Comparison of ENCODE assay signal across 16 mouse cellular contexts in genomic region chr13:7451434-7452002, GRCm38 (mm10).
DNase-seq lines count a peak whose midpoint lies in the region; ATAC-seq and TF ChIP-seq lines count a peak whose summit lies in the region.
"Had no signal": no experiment of that assay in that cellular context is flagged by ENCODE, and none has a peak within 500 bp of the region (broad histone marks: within the 10 kb centered on the region; RNA-seq: fewer than 3 reads in every experiment).

No protein-coding gene starts in this region.

- DNase-seq in hindbrain, embryonic 10.5 days (ENCODE audit: low spot score) = peak; percentile 12
- DNase-seq in R1 (ENCODE audit: low read depth, low spot score) = peak; percentile 53
- DNase-seq in embryo, embryonic 9.5 days (ENCODE audit: extremely low spot score) = peak; percentile 15
- DNase-seq in lung, postnatal 36 days = peak; percentile 9
- DNase-seq in midbrain, postnatal 0 days (ENCODE audit: low spot score) = no peak
- DNase-seq: cerebellum, adult 9-11 months; gastrocnemius, postnatal 14 days; kidney, adult 8-10 months; retina, postnatal 1 day had no signal

- no peak overlapping the region for H3K27ac ChIP-seq in hindbrain, embryonic 10.5 days
- H3K27ac ChIP-seq in hindbrain, embryonic 13.5 days = no peak overlapping the region
- no peak overlapping the region for H3K27ac ChIP-seq in midbrain, postnatal 0 days (ENCODE audit: low read depth, low read length)
- H3K27ac ChIP-seq in forebrain, embryonic 12.5 days = no peak overlapping the region
- H3K27ac ChIP-seq: embryonic facial prominence, embryonic 13.5 days; heart, embryonic 10.5 days; limb, embryonic 15.5 days; midbrain, embryonic 10.5 days had no signal

- 12% methylated on average over 2 of the region's 2 CpGs for WGBS in hindbrain, embryonic 10.5 days
- WGBS in hindbrain, embryonic 13.5 days = 13% methylated on average over 2 of the region's 2 CpGs
- 36% methylated on average over 2 of the region's 2 CpGs for WGBS in midbrain, postnatal 0 days
- WGBS in forebrain, embryonic 12.5 days = 9% methylated on average over 2 of the region's 2 CpGs

- H3K9me3 ChIP-seq in hindbrain, embryonic 10.5 days = peaks cover 8% of the 10 kb centered on the region; the same call in 1 of the 2 replicates
- no peaks in the 10 kb centered on the region for H3K9me3 ChIP-seq in hindbrain, embryonic 13.5 days
- no peaks in the 10 kb centered on the region for H3K9me3 ChIP-seq in midbrain, postnatal 0 days (ENCODE audit: low read length)
- no peaks in the 10 kb centered on the region for H3K9me3 ChIP-seq in forebrain, embryonic 12.5 days
- H3K9me3 ChIP-seq: embryonic facial prominence, embryonic 13.5 days; heart, embryonic 10.5 days; limb, embryonic 15.5 days; midbrain, embryonic 10.5 days had no signal

- H3K36me3 ChIP-seq in hindbrain, embryonic 10.5 days = no peaks in the 10 kb centered on the region
- no peaks in the 10 kb centered on the region for H3K36me3 ChIP-seq in hindbrain, embryonic 13.5 days
- no peaks in the 10 kb centered on the region for H3K36me3 ChIP-seq in midbrain, postnatal 0 days (ENCODE audit: insufficient read depth, low read length)
- no peaks in the 10 kb centered on the region for H3K36me3 ChIP-seq in forebrain, embryonic 12.5 days (replicated peaks)
- H3K36me3 ChIP-seq: embryonic facial prominence, embryonic 13.5 days; heart, embryonic 10.5 days; limb, embryonic 15.5 days; midbrain, embryonic 10.5 days had no signal

- H3K4me2 ChIP-seq in hindbrain, embryonic 13.5 days = no peak overlapping the region
- H3K4me2 ChIP-seq in midbrain, postnatal 0 days (ENCODE audit: low read depth, low read length, poor library complexity, severe bottlenecking) = no peak overlapping the region
- no peak overlapping the region for H3K4me2 ChIP-seq in forebrain, embryonic 12.5 days
- H3K4me2 ChIP-seq: embryonic facial prominence, embryonic 13.5 days; limb, embryonic 15.5 days had no signal

- no peak for ATAC-seq in hindbrain, embryonic 13.5 days (ENCODE audit: low FRiP score)
- no peak for ATAC-seq in midbrain, postnatal 0 days (ENCODE audit: low FRiP score)
- ATAC-seq in forebrain, embryonic 12.5 days (ENCODE audit: low FRiP score) = no peak

- H3K27me3 ChIP-seq in hindbrain, embryonic 10.5 days (ENCODE audit: insufficient read depth, poor library complexity, severe bottlenecking) = no peaks in the 10 kb centered on the region
- H3K27me3 ChIP-seq in hindbrain, embryonic 13.5 days = no peaks in the 10 kb centered on the region
- no peaks in the 10 kb centered on the region for H3K27me3 ChIP-seq in midbrain, postnatal 0 days (ENCODE audit: insufficient read depth, low read length)
- no peaks in the 10 kb centered on the region for H3K27me3 ChIP-seq in forebrain, embryonic 12.5 days
- H3K27me3 ChIP-seq: embryonic facial prominence, embryonic 13.5 days; limb, embryonic 15.5 days had no signal

- no peaks in the 10 kb centered on the region for H3K4me1 ChIP-seq in hindbrain, embryonic 10.5 days (replicated peaks)
- H3K4me1 ChIP-seq in hindbrain, embryonic 13.5 days (replicated peaks) = no peaks in the 10 kb centered on the region
- H3K4me1 ChIP-seq in midbrain, postnatal 0 days (ENCODE audit: insufficient read depth, low read length) = no peaks in the 10 kb centered on the region
- no peaks in the 10 kb centered on the region for H3K4me1 ChIP-seq in forebrain, embryonic 12.5 days
- H3K4me1 ChIP-seq: embryonic facial prominence, embryonic 13.5 days; heart, embryonic 10.5 days; limb, embryonic 15.5 days had no signal

- no peak for TF ChIP-seq CTCF in midbrain, postnatal 0 days (IDR thresholded peaks at IDR 0.05)

- no peak overlapping the region for H3K9ac ChIP-seq in hindbrain, embryonic 13.5 days
- H3K9ac ChIP-seq in midbrain, postnatal 0 days (replicated peaks; ENCODE audit: low read length, poor library complexity, severe bottlenecking) = no peak overlapping the region
- H3K9ac ChIP-seq in forebrain, embryonic 12.5 days = no peak overlapping the region
- H3K9ac ChIP-seq: embryonic facial prominence, embryonic 13.5 days; limb, embryonic 15.5 days had no signal

- H3K4me3 ChIP-seq in hindbrain, embryonic 10.5 days = no peak overlapping the region
- H3K4me3 ChIP-seq in hindbrain, embryonic 13.5 days = no peak overlapping the region
- H3K4me3 ChIP-seq in midbrain, postnatal 0 days (ENCODE audit: low read depth, low read length) = no peak overlapping the region
- H3K4me3 ChIP-seq in forebrain, embryonic 12.5 days (replicated peaks) = no peak overlapping the region
- H3K4me3 ChIP-seq: embryonic facial prominence, embryonic 13.5 days; heart, embryonic 10.5 days; limb, embryonic 15.5 days; midbrain, embryonic 10.5 days; myocyte had no signal
